Mouse (Mus musculus) bone marrow, adult 2 months (tissue): ENCODE data around the gene Gm28035.

Experiments
- CTCF ChIP-seq: fragments of 200-500 bp; IDR thresholded peaks from 2 replicates; pipeline ENCODE4 v1.5.1; 2011; ENCODE audit warnings: low read length, control low read depth; ENCODE audit not compliant: control insufficient read depth, insufficient read depth
- POLR2A ChIP-seq: fragments of 200-500 bp; IDR thresholded peaks from 2 replicates; pipeline ENCODE4 v1.6.1; 2011; ENCODE audit warnings: low read depth, mild to moderate bottlenecking, control low read depth, low read length, borderline replicate concordance; ENCODE audit not compliant: control insufficient read depth

- TF ChIP-seq CTCF (no peak), POLR2A (no peak)
These were observed 78.9 kb downstream of the Gm28035 start for GRCm38 (mm10) chr2:30319260-30319659.
